Mouse (Mus musculus) neural tube, embryonic 13.5 days (tissue): ENCODE measurements around the gene I830077J02Rik. TPM values are rescaled to one million over a fixed set of nuclear protein-coding genes. Genes with fewer than 3 reads are reported as not detected.
A peak's percentile ranks its signal among the peaks of the same experiment; 100 is the strongest.

Source experiments
- ATAC-seq: fragments of 200-750 bp; cut with Nextera tagmentation; 2 replicates; pipeline ENCODE4 v1.8.0; 2017; ENCODE audit warnings: low read depth, mild to moderate bottlenecking, moderate TSS enrichment, moderate library complexity
- H3K27ac ChIP-seq: fragments of 300-500 bp; sonication (generic); replicated peaks from 2 replicates; pipeline ENCODE4 v1.5.1; 2015; ENCODE audit warnings: moderate library complexity, mild to moderate bottlenecking, inconsistent platforms
- H3K27me3 ChIP-seq: fragments of 300-500 bp; sonication (generic); 2 replicates; pipeline ENCODE4 v1.6.1; 2015; ENCODE audit warnings: mild to moderate bottlenecking, inconsistent platforms
- H3K36me3 ChIP-seq: fragments of 300-500 bp; sonication (generic); 2 replicates; pipeline ENCODE4 v1.6.1; 2015; ENCODE audit warnings: mild to moderate bottlenecking, inconsistent platforms
- H3K4me1 ChIP-seq: fragments of 300-500 bp; sonication (generic); replicated peaks from 2 replicates; pipeline ENCODE4 v1.6.1; 2015; ENCODE audit warnings: inconsistent platforms
- H3K4me2 ChIP-seq: fragments of 300-500 bp; sonication (generic); 2 replicates; pipeline ENCODE4 v1.6.1; 2015; ENCODE audit warnings: inconsistent platforms, mild to moderate bottlenecking, moderate library complexity
- H3K4me3 ChIP-seq: fragments of 300-500 bp; sonication (generic); 2 replicates; pipeline ENCODE4 v1.5.1; 2015; ENCODE audit warnings: mild to moderate bottlenecking, inconsistent platforms
- H3K9ac ChIP-seq: fragments of 300-500 bp; sonication (generic); 2 replicates; pipeline ENCODE4 v1.6.1; 2015; ENCODE audit warnings: moderate library complexity, mild to moderate bottlenecking, inconsistent platforms
- H3K9me3 ChIP-seq: fragments of 300-500 bp; sonication (generic); 2 replicates; pipeline ENCODE4 v1.6.1; 2016; ENCODE audit warnings: inconsistent platforms
- WGBS: fragments of 180-500 bp; shearing (Covaris S2); methylation state at CpG from one replicate; pipeline ENCODE4 v1.1.7; 2015; 5-methylcytosine and 5-hydroxymethylcytosine counted together
- polyA plus RNA-seq: library from polyadenylated mRNA; unstranded; fragments of >200 nt; fragmentation: Nextera tagmentation; extraction: Ambion mirVana; gene quantifications from 2 replicates; pipeline ENCODE4 v1.2.1, GENCODE M21; 2015

Gene I830077J02Rik
- polyA plus RNA-seq, result 0.21 and 0.33 TPM in 2 replicates

DNA sequence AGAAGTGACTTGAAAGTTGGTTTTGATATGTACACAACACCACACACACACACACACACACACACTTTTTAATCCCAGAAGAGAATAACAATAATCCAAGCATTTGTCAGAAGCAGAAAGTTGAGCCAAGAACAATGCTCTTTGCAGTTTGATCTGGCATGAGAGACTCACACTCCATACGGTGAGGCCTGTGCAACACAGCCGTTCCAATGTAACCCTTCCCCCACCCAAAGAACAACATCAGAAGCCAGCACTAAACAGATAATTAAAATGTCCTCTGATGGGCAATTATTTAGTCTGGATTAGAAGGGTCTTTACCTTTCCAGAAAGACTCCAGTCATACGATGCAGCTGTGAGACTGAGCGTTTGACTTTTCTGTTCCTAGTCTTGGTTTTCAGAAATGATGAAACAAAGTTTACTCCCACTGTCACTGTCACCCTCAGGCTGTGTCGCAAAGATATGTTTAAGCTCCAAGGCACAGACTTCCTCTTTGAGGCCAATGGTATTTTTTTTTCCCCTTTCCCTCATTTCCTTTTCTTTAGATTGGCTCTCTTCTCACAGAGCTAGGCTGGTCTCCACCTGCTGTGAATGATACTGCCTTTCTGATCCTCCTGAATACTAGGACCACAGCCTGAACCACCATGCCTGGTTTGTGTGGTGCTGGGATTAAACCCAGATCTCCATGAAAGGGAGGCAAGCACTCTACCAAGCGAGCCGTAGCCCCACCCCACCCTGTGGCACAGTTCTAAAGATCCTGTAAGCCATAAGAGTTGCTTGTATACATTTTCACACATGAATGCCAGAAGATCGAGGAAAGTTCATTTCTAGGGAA lies at the start of gene I830077J02Rik:
Gene I830077J02Rik, minus strand, starts transcription at position 425 of the 832 bp plus-strand sequence.
- H3K9ac ChIP-seq, result no peak within 1 kb of the TSS

DNA sequence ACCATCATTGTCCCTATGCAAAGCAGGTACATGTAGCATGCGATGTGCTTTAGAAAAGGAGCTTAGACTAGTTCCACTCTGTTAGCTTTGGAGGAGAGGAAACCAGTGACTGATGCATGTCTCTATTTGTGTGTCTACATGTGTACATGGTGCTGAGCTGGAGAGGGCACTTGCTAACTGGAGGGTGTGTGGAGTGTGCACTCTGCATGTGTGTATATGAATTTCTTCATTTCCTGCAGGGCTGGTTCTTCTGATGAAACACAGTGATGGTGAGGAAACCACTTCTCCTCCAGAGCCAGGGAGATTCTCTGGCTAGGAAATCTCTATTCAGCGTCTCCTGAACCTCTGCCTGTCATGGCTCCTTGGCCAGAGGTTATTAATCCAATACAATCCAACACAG lies 41.7 kb upstream of the I830077J02Rik start:
- Histone ChIP-seq H3K4me1 (no peaks in the 10 kb centered on the region), H3K27ac (no peak overlapping the region), H3K4me2 (no peak overlapping the region), H3K27me3 (no peaks in the 10 kb centered on the region), H3K4me3 (no peak overlapping the region), H3K36me3 (peaks cover 19% of the 10 kb centered on the region), H3K9me3 (no peaks in the 10 kb centered on the region), H3K9ac (no peak overlapping the region)
- 91% methylated on average over 2 of the region's 2 CpGs for WGBS
- no peak for ATAC-seq

More for the DNA sequence above, at the start of gene I830077J02Rik:
- no peak within 1 kb of the TSS for H3K4me2 ChIP-seq
- no peak for ATAC-seq
- H3K27ac ChIP-seq, result no peak within 1 kb of the TSS
- H3K9me3 ChIP-seq, result no peaks in the 10 kb centered on the region
- H3K27me3 ChIP-seq, result no peaks in the 10 kb centered on the region
- H3K36me3 ChIP-seq, result peaks cover 10% of the 10 kb centered on the region; the same call in 1 of the 2 replicates
- H3K4me1 ChIP-seq, result no peaks in the 10 kb centered on the region
- no peak within 1 kb of the TSS for H3K4me3 ChIP-seq
- 90% methylated on average over 8 of the region's 8 CpGs for WGBS

DNA sequence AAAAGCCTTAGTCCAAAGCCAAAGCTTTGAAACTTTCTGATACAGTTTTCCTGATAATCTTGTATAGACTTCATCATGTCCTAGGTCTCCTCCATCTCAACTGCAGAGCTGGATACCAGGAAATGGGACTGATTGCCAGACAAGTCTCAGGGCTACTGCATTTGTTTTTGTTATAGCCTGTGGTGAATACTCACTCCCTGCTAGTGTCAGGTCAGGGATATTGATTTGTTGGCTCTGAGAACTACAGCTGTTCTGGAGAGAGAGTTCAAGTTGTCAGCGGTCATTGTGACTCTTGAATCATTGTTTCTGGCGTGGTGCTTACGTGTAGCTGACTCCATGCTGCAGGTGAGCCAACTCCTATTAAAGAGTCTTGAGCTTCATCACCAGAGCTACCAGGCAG lies 40.9 kb upstream of the I830077J02Rik start, which contains the start of gene Ovgp1:
Gene Ovgp1, plus strand, starts transcription at position 301 of the 400 bp plus-strand sequence.
- 81% methylated on average over 3 of the region's 3 CpGs for WGBS
- Histone ChIP-seq H3K4me3 (no peak within 1 kb of the TSS), H3K36me3 (peaks cover 27% of the 10 kb centered on the region)

DNA sequence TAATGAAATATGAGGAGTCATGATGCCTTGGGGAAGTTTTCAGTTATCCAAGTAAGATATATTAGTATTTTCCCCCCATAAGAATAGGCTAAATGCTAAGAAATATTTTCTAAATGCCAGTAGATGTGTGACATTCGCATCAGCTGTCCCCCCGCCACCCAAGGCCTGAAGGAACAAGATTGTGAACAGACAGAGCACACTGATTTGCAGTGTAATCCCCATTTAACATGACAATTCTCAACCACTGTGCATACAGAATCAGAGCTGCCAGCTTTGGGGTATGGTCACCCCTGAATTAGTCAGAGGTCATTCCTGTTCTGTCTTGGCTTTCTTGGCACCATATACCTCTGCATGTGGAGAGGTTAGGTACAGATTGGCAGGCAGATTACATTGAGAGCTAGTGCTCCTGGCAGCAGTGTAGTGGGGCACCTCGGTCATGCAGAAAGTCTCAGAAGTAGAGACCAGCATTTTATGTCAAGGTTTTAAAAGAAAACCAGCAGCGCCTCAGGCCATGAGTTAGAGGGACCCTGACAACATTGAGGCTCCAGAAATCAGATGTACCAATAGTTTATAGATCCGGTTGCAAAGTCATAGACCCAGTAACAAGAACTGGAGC lies 39.5 kb upstream of the I830077J02Rik start:
- 84% methylated on average over 5 of the region's 5 CpGs for WGBS

More for the DNA sequence above, 40.9 kb upstream of the I830077J02Rik start, which contains the start of gene Ovgp1:
- Histone ChIP-seq H3K4me2 (no peak within 1 kb of the TSS), H3K9me3 (no peaks in the 10 kb centered on the region), H3K9ac (no peak within 1 kb of the TSS), H3K27me3 (no peaks in the 10 kb centered on the region), H3K27ac (no peak within 1 kb of the TSS), H3K4me1 (no peaks in the 10 kb centered on the region)
- ATAC-seq, result no peak

DNA sequence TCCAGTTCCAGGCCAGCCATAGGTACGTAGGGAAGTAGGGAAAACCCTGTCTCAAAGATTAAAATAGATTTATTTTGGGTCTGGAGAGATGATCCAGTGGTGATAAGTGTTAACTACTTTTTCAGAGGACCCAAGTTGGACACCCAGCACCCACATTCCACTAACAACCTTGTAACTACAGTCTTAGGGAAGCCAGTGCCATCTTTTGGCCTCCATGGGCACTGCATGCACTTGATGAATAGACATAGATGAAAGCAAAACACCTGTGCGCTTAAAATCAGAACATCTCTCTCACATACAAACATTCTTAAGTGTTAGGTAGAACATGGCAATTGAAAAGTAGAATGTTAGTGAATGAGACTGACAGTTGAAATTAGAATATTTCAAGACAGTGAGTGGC lies 28.2 kb upstream of the I830077J02Rik start:
- Histone ChIP-seq H3K9ac (no peak overlapping the region), H3K4me3 (peak overlapping the region; percentile 57), H3K27me3 (no peaks in the 10 kb centered on the region)

More for the DNA sequence above, 39.5 kb upstream of the I830077J02Rik start:
- no peak overlapping the region for H3K9ac ChIP-seq
- H3K4me2 ChIP-seq, result no peak overlapping the region
- ATAC-seq, result no peak
- peaks cover 41% of the 10 kb centered on the region for H3K36me3 ChIP-seq
- no peaks in the 10 kb centered on the region for H3K9me3 ChIP-seq
- H3K4me1 ChIP-seq, result no peaks in the 10 kb centered on the region
- no peak overlapping the region for H3K27ac ChIP-seq
- H3K4me3 ChIP-seq, result no peak overlapping the region
- no peaks in the 10 kb centered on the region for H3K27me3 ChIP-seq

DNA sequence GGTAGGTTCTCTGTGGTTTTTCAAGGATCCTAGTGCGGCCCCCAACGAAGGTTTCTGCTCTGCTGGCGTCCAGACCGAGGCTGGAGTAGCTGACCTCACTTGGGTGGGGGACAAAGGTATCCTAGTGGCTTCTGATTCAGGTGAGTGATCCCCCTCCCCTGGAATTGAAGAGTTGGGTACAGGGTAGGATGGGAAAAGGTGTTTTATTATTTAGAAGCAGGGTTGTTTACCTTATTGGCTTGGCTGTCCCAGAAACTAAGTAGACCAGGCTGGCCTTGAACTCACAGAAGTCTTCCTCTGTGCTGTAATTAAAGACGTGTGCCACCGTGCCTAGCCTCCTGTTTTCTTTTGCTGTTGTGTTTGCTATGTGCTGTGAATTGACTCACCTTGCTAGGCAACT lies 27.5 kb upstream of the I830077J02Rik start, which contains the start of gene Atp5f1:
Gene Atp5f1, minus strand, starts transcription at position 101 of the 400 bp plus-strand sequence.
- Histone ChIP-seq H3K4me3 (peak within 1 kb of the TSS; percentile 57), H3K9ac (peak within 1 kb of the TSS; percentile 92), H3K36me3 (peaks cover 50% of the 10 kb centered on the region), H3K27ac (peak within 1 kb of the TSS; percentile 90), H3K9me3 (no peaks in the 10 kb centered on the region), H3K4me1 (peaks cover 39% of the 10 kb centered on the region), H3K4me2 (peak within 1 kb of the TSS; percentile 83), H3K27me3 (no peaks in the 10 kb centered on the region)
- no peak for ATAC-seq
- WGBS, result 6% methylated on average over 6 of the region's 6 CpGs

More for the DNA sequence above, 28.2 kb upstream of the I830077J02Rik start:
- WGBS, result 93% methylated on average over 2 of the region's 2 CpGs
- Histone ChIP-seq H3K4me2 (peak overlapping the region; percentile 77), H3K9me3 (no peaks in the 10 kb centered on the region), H3K4me1 (peaks cover 39% of the 10 kb centered on the region), H3K27ac (no peak overlapping the region), H3K36me3 (peaks cover 54% of the 10 kb centered on the region)
- no peak for ATAC-seq

DNA sequence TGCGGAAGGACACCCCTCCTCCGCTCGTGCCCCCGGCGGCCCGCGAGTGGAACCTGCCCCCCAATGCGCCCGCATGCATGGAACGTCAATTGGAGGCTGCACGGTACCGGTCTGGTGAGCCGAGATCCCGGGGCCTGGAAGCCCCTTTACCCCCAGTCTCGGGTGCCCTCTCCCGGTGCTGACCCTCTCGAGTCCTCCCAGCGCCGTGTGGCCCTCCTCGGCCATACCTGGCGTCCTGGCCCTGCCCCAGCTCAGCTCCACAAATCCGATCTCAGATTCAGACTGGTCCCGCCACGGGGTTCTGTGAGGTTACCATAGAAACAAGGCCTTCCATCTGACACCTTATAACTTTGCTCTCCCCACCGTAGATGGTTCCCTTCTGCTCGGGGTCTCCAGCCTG lies 27.1 kb upstream of the I830077J02Rik start:
- H3K36me3 ChIP-seq, result peaks cover 50% of the 10 kb centered on the region
- peak overlapping the region; percentile 85 for H3K27ac ChIP-seq
- H3K4me1 ChIP-seq, result peaks cover 39% of the 10 kb centered on the region
- H3K9me3 ChIP-seq, result no peaks in the 10 kb centered on the region
- peak overlapping the region; percentile 77 for H3K4me2 ChIP-seq
- no peaks in the 10 kb centered on the region for H3K27me3 ChIP-seq
- H3K4me3 ChIP-seq, result peak overlapping the region; percentile 57
- ATAC-seq, result no peak; the same call in none of the 2 replicates
- under 1% methylated on average over 18 of the region's 26 CpGs for WGBS
- peak overlapping the region; percentile 92 for H3K9ac ChIP-seq

DNA sequence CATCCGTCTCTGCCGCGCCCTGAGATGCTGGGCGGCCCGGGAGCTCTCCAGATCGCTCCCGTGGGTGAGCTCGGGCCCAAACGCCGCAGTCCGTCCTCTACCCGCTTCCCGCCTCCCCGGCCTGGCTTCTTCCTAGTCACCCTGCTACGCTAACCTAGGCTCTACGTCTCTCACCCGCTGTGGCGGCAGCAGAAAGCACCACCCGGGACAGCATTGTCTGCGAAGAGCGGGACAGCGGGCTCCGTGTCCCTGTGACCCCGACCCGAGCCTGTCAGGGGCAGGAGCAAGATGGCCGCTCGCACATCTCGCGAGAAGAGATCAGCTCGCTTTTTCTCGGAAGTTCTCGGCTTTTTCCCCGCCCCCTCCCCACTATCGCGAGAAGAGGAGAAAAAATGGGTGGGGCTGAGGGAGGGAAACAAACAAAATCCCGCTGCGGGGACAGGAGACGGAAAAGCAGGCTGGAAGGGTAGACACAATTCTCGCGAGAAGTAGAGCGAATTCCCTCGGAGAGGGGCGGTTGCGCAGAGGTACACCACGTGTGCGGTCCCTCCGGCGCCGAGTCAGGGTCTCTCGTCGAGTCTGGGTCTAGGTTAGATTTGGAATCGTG lies 26.6 kb upstream of the I830077J02Rik start, which contains the start of gene Wdr77:
Gene Wdr77, plus strand, starts transcription at position 396 of the 607 bp plus-strand sequence.
- ATAC-seq, result peak; percentile 98
- whole genome bisulfite sequencing, result under 1% methylated on average over 52 of the region's 52 CpGs
- H3K27me3 ChIP-seq, result no peaks in the 10 kb centered on the region
- no peaks in the 10 kb centered on the region for H3K9me3 ChIP-seq
- H3K27ac ChIP-seq, result peak within 1 kb of the TSS; percentile 90
- H3K36me3 ChIP-seq, result peaks cover 49% of the 10 kb centered on the region
- H3K4me3 ChIP-seq, result peak within 1 kb of the TSS; percentile 57
- peak within 1 kb of the TSS; percentile 83 for H3K4me2 ChIP-seq
- H3K9ac ChIP-seq, result peak within 1 kb of the TSS; percentile 92
- peaks cover 39% of the 10 kb centered on the region for H3K4me1 ChIP-seq

DNA sequence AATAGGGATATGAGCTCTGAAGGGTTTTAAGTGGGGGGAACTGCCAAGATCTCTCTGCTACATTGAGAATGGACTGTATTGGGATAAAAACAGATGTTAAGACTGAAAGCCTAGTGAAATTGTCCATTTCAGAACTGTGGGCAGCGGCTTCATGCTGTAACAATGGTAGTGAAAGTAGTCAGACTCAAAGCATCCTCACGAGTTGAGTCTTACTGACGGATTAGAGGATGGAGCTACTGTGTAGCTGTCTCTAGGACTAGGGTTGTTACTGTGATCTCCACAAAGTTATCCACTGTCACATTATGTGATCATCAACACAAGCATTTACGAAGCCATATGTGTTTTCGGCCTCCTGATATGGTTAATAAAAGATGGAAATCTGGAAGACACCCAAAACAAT lies 25.7 kb upstream of the I830077J02Rik start:
- Histone ChIP-seq H3K27ac (peak overlapping the region; percentile 90; the same call in 1 of the 2 replicates), H3K36me3 (peaks cover 46% of the 10 kb centered on the region), H3K4me3 (peak overlapping the region; percentile 57), H3K4me2 (peak overlapping the region; percentile 83), H3K4me1 (peaks cover 39% of the 10 kb centered on the region), H3K27me3 (no peaks in the 10 kb centered on the region), H3K9ac (peak overlapping the region; percentile 91), H3K9me3 (no peaks in the 10 kb centered on the region)
- no peak for ATAC-seq
- WGBS, result 47% methylated on average over 5 of the region's 5 CpGs

DNA sequence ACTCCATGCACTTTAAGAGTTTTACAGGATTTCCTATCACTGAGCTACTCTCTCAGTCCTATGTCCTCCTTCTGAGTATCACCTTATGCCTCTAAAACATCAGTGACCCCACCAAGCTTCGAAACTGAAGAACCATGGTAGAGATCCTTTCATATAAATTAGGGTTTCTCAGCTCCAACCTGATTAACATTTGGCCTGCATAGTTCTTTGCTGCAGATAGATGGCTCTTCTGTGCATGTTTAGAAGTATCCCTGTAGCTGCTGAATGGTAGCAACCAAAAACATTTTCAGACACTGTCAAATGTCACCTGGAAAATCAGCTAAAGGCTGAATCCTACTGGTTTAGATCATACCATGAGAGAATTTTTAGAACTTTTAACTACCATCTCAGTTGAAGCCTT lies 24.8 kb upstream of the I830077J02Rik start:
- no peaks in the 10 kb centered on the region for H3K9me3 ChIP-seq
- no peak overlapping the region for H3K27ac ChIP-seq
- no peak for ATAC-seq
- peak overlapping the region; percentile 83 for H3K4me2 ChIP-seq
- 93% methylated on average over 1 of the region's 1 CpGs for WGBS
- H3K36me3 ChIP-seq, result peaks cover 46% of the 10 kb centered on the region
- no peaks in the 10 kb centered on the region for H3K27me3 ChIP-seq
- 0 out of 2 replicates have a peak overlapping the region, but pooled peaks have one; percentile 57 for H3K4me3 ChIP-seq
- H3K4me1 ChIP-seq, result peaks cover 39% of the 10 kb centered on the region
- H3K9ac ChIP-seq, result peak overlapping the region; percentile 43; the same call in 1 of the 2 replicates

DNA sequence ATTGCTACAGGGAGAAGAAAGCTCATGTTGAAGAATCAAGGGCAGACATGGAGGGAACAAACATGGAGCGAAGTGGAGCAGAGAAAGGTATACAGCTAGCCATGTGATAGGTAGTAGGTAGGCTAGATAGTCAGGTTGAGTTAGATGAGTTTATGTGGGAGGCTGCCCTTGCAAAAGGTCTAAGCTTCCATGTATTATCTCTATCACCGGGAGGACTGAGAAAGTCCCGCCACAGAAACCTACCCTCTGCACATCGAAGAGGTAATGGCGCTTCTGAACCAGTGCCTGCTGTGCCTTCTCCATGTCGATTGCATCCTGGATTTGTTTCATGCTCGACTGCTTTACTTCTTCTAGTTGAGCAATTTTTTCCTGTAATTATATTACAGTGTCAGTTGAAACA lies 18.9 kb upstream of the I830077J02Rik start:
- Histone ChIP-seq H3K27ac (no peak overlapping the region), H3K4me3 (no peak overlapping the region), H3K27me3 (no peaks in the 10 kb centered on the region), H3K4me2 (no peak overlapping the region), H3K36me3 (peaks cover 80% of the 10 kb centered on the region), H3K9ac (no peak overlapping the region), H3K4me1 (peaks cover 2% of the 10 kb centered on the region; the same call in 1 of the 2 replicates), H3K9me3 (no peaks in the 10 kb centered on the region)
- 98% methylated on average over 7 of the region's 7 CpGs for WGBS
- ATAC-seq, result no peak
